In genomic region chr15:102519211-102520141, GRCm38 (mm10) we compare ENCODE assay signal across 7 mouse cellular contexts. TPM values are rescaled to one million over a fixed set of nuclear protein-coding genes. Genes with fewer than 3 reads are reported as not detected.
DNase-seq lines count a peak whose midpoint lies in the region; ATAC-seq and TF ChIP-seq lines count a peak whose summit lies in the region.

No protein-coding gene starts in this region.

- H3K9me3 ChIP-seq in lung, embryonic 16.5 days (ENCODE audit: control insufficient read depth, low read length) = no peaks in the 10 kb centered on the region
- no peaks in the 10 kb centered on the region for H3K9me3 ChIP-seq in forebrain, embryonic 10.5 days
- no peaks in the 10 kb centered on the region for H3K9me3 ChIP-seq in intestine, embryonic 16.5 days (ENCODE audit: control insufficient read depth, low read length)
- H3K9me3 ChIP-seq in neural tube, embryonic 14.5 days (ENCODE audit: control insufficient read depth, low read length) = no peaks in the 10 kb centered on the region

- H3K4me3 ChIP-seq in lung, embryonic 16.5 days (ENCODE audit: low read length) = peak overlapping the region; percentile 60
- H3K4me3 ChIP-seq in lung, adult 2 months (replicated peaks; ENCODE audit: extremely low read depth, low read depth, low read length) = no peak overlapping the region
- peak overlapping the region; percentile 79 for H3K4me3 ChIP-seq in forebrain, embryonic 10.5 days
- H3K4me3 ChIP-seq in intestine, embryonic 16.5 days (ENCODE audit: low read length) = peak overlapping the region; percentile 71
- H3K4me3 ChIP-seq in neural tube, embryonic 14.5 days (ENCODE audit: low read depth, low read length) = peak overlapping the region; percentile 53

- H3K27ac ChIP-seq in lung, embryonic 16.5 days (ENCODE audit: low read length) = peak overlapping the region; percentile 99; the same call in 1 of the 2 replicates
- H3K27ac ChIP-seq in forebrain, embryonic 10.5 days = peak overlapping the region; percentile 99
- peak overlapping the region; percentile 100 for H3K27ac ChIP-seq in intestine, embryonic 16.5 days (ENCODE audit: low read length)
- peak overlapping the region; percentile 98 for H3K27ac ChIP-seq in neural tube, embryonic 14.5 days (ENCODE audit: low read depth, low read length)

- peaks cover 14% of the 10 kb centered on the region for H3K4me1 ChIP-seq in lung, embryonic 16.5 days (replicated peaks; ENCODE audit: control insufficient read depth, insufficient read depth, low read length)
- H3K4me1 ChIP-seq in lung, adult 2 months (ENCODE audit: control insufficient read depth, insufficient read depth, low read length) = peaks cover 8% of the 10 kb centered on the region
- peaks cover 50% of the 10 kb centered on the region for H3K4me1 ChIP-seq in forebrain, embryonic 10.5 days
- H3K4me1 ChIP-seq in intestine, embryonic 16.5 days (ENCODE audit: control insufficient read depth, insufficient read depth, low read length) = peaks cover 19% of the 10 kb centered on the region
- peaks cover 20% of the 10 kb centered on the region for H3K4me1 ChIP-seq in neural tube, embryonic 14.5 days (ENCODE audit: control insufficient read depth, insufficient read depth, low read length)

- H3K27me3 ChIP-seq in lung, embryonic 16.5 days (ENCODE audit: control insufficient read depth, insufficient read depth, low read depth, low read length) = no peaks in the 10 kb centered on the region
- no peaks in the 10 kb centered on the region for H3K27me3 ChIP-seq in forebrain, embryonic 10.5 days (ENCODE audit: poor library complexity, severe bottlenecking)
- H3K27me3 ChIP-seq in intestine, embryonic 16.5 days (replicated peaks; ENCODE audit: control insufficient read depth, insufficient read depth, low read length) = no peaks in the 10 kb centered on the region
- H3K27me3 ChIP-seq in neural tube, embryonic 14.5 days (ENCODE audit: control insufficient read depth, insufficient read depth, low read length) = no peaks in the 10 kb centered on the region

- H3K36me3 ChIP-seq in lung, embryonic 16.5 days (ENCODE audit: control insufficient read depth, insufficient read depth, low read length) = peaks cover 15% of the 10 kb centered on the region; the same call in 1 of the 2 replicates
- H3K36me3 ChIP-seq in forebrain, embryonic 10.5 days (replicated peaks) = peaks cover 44% of the 10 kb centered on the region
- H3K36me3 ChIP-seq in intestine, embryonic 16.5 days (ENCODE audit: control insufficient read depth, insufficient read depth, low read length) = peaks cover 6% of the 10 kb centered on the region
- 0 out of 2 replicates have a peak, but pooled peaks cover 6% of the 10 kb centered on the region for H3K36me3 ChIP-seq in neural tube, embryonic 14.5 days (ENCODE audit: control insufficient read depth, insufficient read depth, low read length)

- WGBS in lung, embryonic 16.5 days = 51% methylated on average over 15 of the region's 17 CpGs
- 33% methylated on average over 17 of the region's 17 CpGs for WGBS in lung, adult 2 months
- WGBS in forebrain, embryonic 10.5 days = 77% methylated on average over 17 of the region's 17 CpGs
- 58% methylated on average over 16 of the region's 17 CpGs for WGBS in intestine, embryonic 16.5 days
- WGBS in neural tube, embryonic 14.5 days = 70% methylated on average over 15 of the region's 17 CpGs

- TF ChIP-seq POLR2A in lung, adult 2 months (IDR thresholded peaks at IDR 0.05; ENCODE audit: borderline replicate concordance, extremely low read depth, low read depth, low read length) = no peak

- H3K9ac ChIP-seq in lung, embryonic 16.5 days (ENCODE audit: low read length) = peak overlapping the region; percentile 92
- H3K9ac ChIP-seq in intestine, embryonic 16.5 days (ENCODE audit: low read depth, low read length) = peak overlapping the region; percentile 94
- H3K9ac ChIP-seq in neural tube, embryonic 14.5 days (replicated peaks; ENCODE audit: low read depth, low read length) = peak overlapping the region; percentile 81

- TF ChIP-seq CTCF in lung, adult 2 months (IDR thresholded peaks at IDR 0.05; ENCODE audit: insufficient read depth, low read length) = no peak

- no peak for ATAC-seq in lung, embryonic 16.5 days (ENCODE audit: low read depth)
- no peak for ATAC-seq in intestine, embryonic 16.5 days
- no peak for ATAC-seq in neural tube, embryonic 14.5 days (ENCODE audit: low read depth)

- no peak for DNase-seq in lung, adult 2 months
- no peak for DNase-seq in forebrain, embryonic 10.5 days (ENCODE audit: extremely low spot score, low spot score)
- DNase-seq in right cerebral cortex, postnatal 4 days = no peak
- DNase-seq in T-cell, adult 2 months (ENCODE audit: low spot score) = no peak

- H3K4me2 ChIP-seq in lung, embryonic 16.5 days (ENCODE audit: low read depth, low read length) = peak overlapping the region; percentile 82
- peak overlapping the region; percentile 91 for H3K4me2 ChIP-seq in intestine, embryonic 16.5 days (ENCODE audit: low read depth, low read length)
- H3K4me2 ChIP-seq in neural tube, embryonic 14.5 days (ENCODE audit: low read depth, low read length) = peak overlapping the region; percentile 57

RNA-seq across cellular contexts. Expression of gene Tarbp2, which starts 1.5 kb away (rescaled TPM):
- polyA plus RNA-seq in lung, embryonic 16.5 days (2015; fragmentation: Nextera tagmentation; extraction: Ambion mirVana) = 73.4 and 77.0 TPM in 2 replicates
- 51.7 and 61.1 TPM in 2 replicates for polyA plus RNA-seq in lung, adult 2 months (2012; rRNA removed)
- polyA plus RNA-seq in forebrain, embryonic 10.5 days (2016; fragmentation: Nextera tagmentation; extraction: Ambion mirVana) = 132 and 137 TPM in 2 replicates
- polyA plus RNA-seq in intestine, embryonic 16.5 days (2015; fragmentation: Nextera tagmentation; extraction: Ambion mirVana) = 91.3 and 105 TPM in 2 replicates
- polyA plus RNA-seq in neural tube, embryonic 14.5 days (2014; fragmentation: Nextera tagmentation; extraction: Ambion mirVana) = 86.4 and 87.7 TPM in 2 replicates

RNA-seq across cellular contexts. Expression of gene Map3k12, which starts 2.6 kb away (rescaled TPM):
- 12.5 and 13.2 TPM in 2 replicates for polyA plus RNA-seq in lung, embryonic 16.5 days (2015; fragmentation: Nextera tagmentation; extraction: Ambion mirVana)
- 9.9 and 13.1 TPM in 2 replicates for polyA plus RNA-seq in lung, adult 2 months (2012; rRNA removed)
- polyA plus RNA-seq in forebrain, embryonic 10.5 days (2016; fragmentation: Nextera tagmentation; extraction: Ambion mirVana) = 24.0 and 25.4 TPM in 2 replicates
- 9.2 TPM in 2 replicates for polyA plus RNA-seq in intestine, embryonic 16.5 days (2015; fragmentation: Nextera tagmentation; extraction: Ambion mirVana)
- polyA plus RNA-seq in neural tube, embryonic 14.5 days (2014; fragmentation: Nextera tagmentation; extraction: Ambion mirVana) = 44.8 and 48.8 TPM in 2 replicates

RNA-seq across cellular contexts. Expression of gene Npff, which starts 5.3 kb away (rescaled TPM):
- 4.4 and 4.5 TPM in 2 replicates for polyA plus RNA-seq in lung, embryonic 16.5 days (2015; fragmentation: Nextera tagmentation; extraction: Ambion mirVana)
- 8.8 and 11.0 TPM in 2 replicates for polyA plus RNA-seq in lung, adult 2 months (2012; rRNA removed)
- 1.3 and 2.2 TPM in 2 replicates for polyA plus RNA-seq in forebrain, embryonic 10.5 days (2016; fragmentation: Nextera tagmentation; extraction: Ambion mirVana)
- 1.8 and 1.9 TPM in 2 replicates for polyA plus RNA-seq in intestine, embryonic 16.5 days (2015; fragmentation: Nextera tagmentation; extraction: Ambion mirVana)
- polyA plus RNA-seq in neural tube, embryonic 14.5 days (2014; fragmentation: Nextera tagmentation; extraction: Ambion mirVana) = 16.0 and 23.9 TPM in 2 replicates

RNA-seq across cellular contexts. Expression of gene Gm10337, which starts 16.0 kb away (rescaled TPM):
- not detected in 2 replicates for polyA plus RNA-seq in lung, embryonic 16.5 days (2015; fragmentation: Nextera tagmentation; extraction: Ambion mirVana)
- polyA plus RNA-seq in lung, adult 2 months (2012; rRNA removed) = not detected in 2 replicates
- polyA plus RNA-seq in forebrain, embryonic 10.5 days (2016; fragmentation: Nextera tagmentation; extraction: Ambion mirVana) = not detected in 2 replicates
- 5.5 TPM in 1 of 2 replicates, not detected in the other for polyA plus RNA-seq in intestine, embryonic 16.5 days (2015; fragmentation: Nextera tagmentation; extraction: Ambion mirVana)
- 8.5 TPM in 1 of 2 replicates, not detected in the other for polyA plus RNA-seq in neural tube, embryonic 14.5 days (2014; fragmentation: Nextera tagmentation; extraction: Ambion mirVana)

RNA-seq across cellular contexts. Expression of gene Pcbp2, which starts 49.1 kb away (rescaled TPM):
- polyA plus RNA-seq in lung, embryonic 16.5 days (2015; fragmentation: Nextera tagmentation; extraction: Ambion mirVana) = 199 and 204 TPM in 2 replicates
- 378 and 395 TPM in 2 replicates for polyA plus RNA-seq in lung, adult 2 months (2012; rRNA removed)
- polyA plus RNA-seq in forebrain, embryonic 10.5 days (2016; fragmentation: Nextera tagmentation; extraction: Ambion mirVana) = 205 and 217 TPM in 2 replicates
- polyA plus RNA-seq in intestine, embryonic 16.5 days (2015; fragmentation: Nextera tagmentation; extraction: Ambion mirVana) = 138 and 152 TPM in 2 replicates
- polyA plus RNA-seq in neural tube, embryonic 14.5 days (2014; fragmentation: Nextera tagmentation; extraction: Ambion mirVana) = 159 and 160 TPM in 2 replicates
